Mouse (Mus musculus) kidney, postnatal 0 days (tissue): Measurements from ENCODE around the gene 1700092M07Rik. TPM values are rescaled to one million over a fixed set of nuclear protein-coding genes. Genes with fewer than 3 reads are reported as not detected.
A peak's percentile ranks its signal among the peaks of the same experiment; 100 is the strongest.

Experiments
- ATAC-seq: fragments of 200-750 bp; cut with Nextera tagmentation; replicated peaks from 2 replicates; pipeline ENCODE4 v1.8.0; 2017; ENCODE audit warnings: low read depth, moderate number of reproducible peaks, moderate TSS enrichment, moderate library complexity; ENCODE audit not compliant: low FRiP score
- DNase-seq: peaks from one replicate; pipeline ENCODE4 v3.0.0-alpha.2; 2016; ENCODE audit warnings: low spot score
- H3K27ac ChIP-seq: fragments of 300-500 bp; sonication (generic); 2 replicates; pipeline ENCODE4 v1.5.1; 2014; ENCODE audit warnings: mild to moderate bottlenecking
- H3K27me3 ChIP-seq: fragments of 300-500 bp; sonication (generic); 2 replicates; pipeline ENCODE4 v1.6.1; 2014; ENCODE audit warnings: low read length, mixed read lengths; ENCODE audit not compliant: insufficient read depth
- H3K36me3 ChIP-seq: fragments of 300-500 bp; sonication (generic); 2 replicates; pipeline ENCODE4 v1.6.1; 2014; ENCODE audit warnings: low read length, mixed read lengths; ENCODE audit not compliant: insufficient read depth
- H3K4me1 ChIP-seq: fragments of 300-500 bp; sonication (generic); replicated peaks from 2 replicates; pipeline ENCODE4 v1.6.1; 2014; ENCODE audit warnings: antibody characterized with exemption, low read length, mixed read lengths; ENCODE audit not compliant: insufficient read depth
- H3K4me2 ChIP-seq: fragments of 300-500 bp; sonication (generic); 2 replicates; pipeline ENCODE4 v1.6.1; 2014; ENCODE audit warnings: mild to moderate bottlenecking, low read length, moderate library complexity, mixed read lengths
- H3K4me3 ChIP-seq: fragments of 300-500 bp; sonication (generic); replicated peaks from 2 replicates; pipeline ENCODE4 v1.5.1; 2014; ENCODE audit warnings: low read depth, low read length
- H3K9ac ChIP-seq: fragments of 300-500 bp; sonication (generic); 2 replicates; pipeline ENCODE4 v1.6.1; 2014; ENCODE audit warnings: low read depth, low read length
- H3K9me3 ChIP-seq: fragments of 300-500 bp; sonication (generic); replicated peaks from 2 replicates; pipeline ENCODE4 v1.6.1; 2016; ENCODE audit warnings: low read length, inconsistent platforms, mixed read lengths
- CTCF ChIP-seq: IDR thresholded peaks from 2 replicates; pipeline ENCODE4 v1.5.1; 2016; ENCODE audit warnings: antibody characterized with exemption, low read depth, mild to moderate bottlenecking, moderate library complexity
- WGBS: fragments of 180-500 bp; shearing (Covaris S2); extraction: QIAGEN DNeasy Blood & Tissue Kit; methylation state at CpG from one replicate; pipeline ENCODE4 v1.1.7; 2014; 5-methylcytosine and 5-hydroxymethylcytosine counted together
- microRNA-seq: library from miRNA; unstranded; fragments of <30 nt; microRNA quantifications from one replicate; pipeline ENCODE4, GENCODE M21; 2016
- polyA plus RNA-seq: library from polyadenylated mRNA; unstranded; fragments of >200 nt; fragmentation: Nextera tagmentation; extraction: Ambion mirVana; gene quantifications from 2 replicates; pipeline ENCODE4 v1.2.1, GENCODE M21; 2015

The 1700092M07Rik gene
- polyA plus RNA-seq, 1 experiment from 2014 or later: 0.75 TPM

- Histone ChIP-seq H3K4me2 (peak within 1 kb of the TSS; percentile 93), H3K4me1 (peaks cover 14% of the 10 kb centered on the region; the same call in 1 of the 2 replicates), H3K9me3 (no peaks in the 10 kb centered on the region), H3K27me3 (no peaks in the 10 kb centered on the region), H3K9ac (peak within 1 kb of the TSS; percentile 94), H3K27ac (peak within 1 kb of the TSS; percentile 97), H3K36me3 (peaks cover 13% of the 10 kb centered on the region), H3K4me3 (peak within 1 kb of the TSS; percentile 73)
- WGBS: under 1% methylated on average over 65 of the region's 68 CpGs
- ATAC-seq: peak; percentile 86
- 0 out of 2 replicates have a peak, but pooled peaks have one; percentile 8 for TF ChIP-seq CTCF
- peak; percentile 96 for DNase-seq
Observed at GRCm38 (mm10) chr19:8774086-8774835, 33.7 kb downstream of the 1700092M07Rik start, which contains the start of gene Tmem179b. Tmem179b (minus strand) TSS chr19:8774467.

- no peak; the same call in 1 of the 2 replicates for ATAC-seq
- DNase-seq: peak; percentile 30
- TF ChIP-seq CTCF: no peak
- Histone ChIP-seq H3K27me3 (no peaks in the 10 kb centered on the region), H3K4me2 (peak overlapping the region; percentile 93), H3K9me3 (no peaks in the 10 kb centered on the region), H3K9ac (peak overlapping the region; percentile 94), H3K4me3 (peak overlapping the region; percentile 73), H3K4me1 (peaks cover 14% of the 10 kb centered on the region; the same call in 1 of the 2 replicates), H3K36me3 (peaks cover 11% of the 10 kb centered on the region), H3K27ac (peak overlapping the region; percentile 97)
- 2% methylated on average over 20 of the region's 20 CpGs for WGBS
Observed at GRCm38 (mm10) chr19:8774951-8775421, 34.5 kb downstream of the 1700092M07Rik start.

- Histone ChIP-seq H3K4me1 (no peaks in the 10 kb centered on the region; the same call in 1 of the 2 replicates), H3K9ac (peak within 1 kb of the TSS; percentile 66), H3K4me3 (peak within 1 kb of the TSS; percentile 72), H3K27ac (peak within 1 kb of the TSS; percentile 87), H3K27me3 (no peaks in the 10 kb centered on the region), H3K9me3 (no peaks in the 10 kb centered on the region), H3K36me3 (0 out of 2 replicates have a peak, but pooled peaks cover 6% of the 10 kb centered on the region), H3K4me2 (peak within 1 kb of the TSS; percentile 68)
- ATAC-seq (peak; percentile 99), DNase-seq (peak; percentile 98)
- TF ChIP-seq CTCF: peak; percentile 40; the same call in 1 of the 2 replicates
- WGBS: under 1% methylated on average over 32 of the region's 32 CpGs
Observed at GRCm38 (mm10) chr19:8786008-8786781, 45.7 kb downstream of the 1700092M07Rik start, which contains the start of gene Taf6l. Taf6l (minus strand) TSS chr19:8786417.

GRCm38 (mm10) chr19:8788521-8788920 is 48.0 kb downstream of the 1700092M07Rik start:
- Histone ChIP-seq H3K36me3 (peaks cover 5% of the 10 kb centered on the region; the same call in 1 of the 2 replicates), H3K4me2 (no peak overlapping the region), H3K27me3 (no peaks in the 10 kb centered on the region), H3K9me3 (no peaks in the 10 kb centered on the region), H3K27ac (no peak overlapping the region), H3K9ac (no peak overlapping the region), H3K4me1 (no peaks in the 10 kb centered on the region; the same call in 1 of the 2 replicates), H3K4me3 (no peak overlapping the region)
- ATAC-seq: no peak
- 34% methylated on average over 3 of the region's 3 CpGs for WGBS
- DNase-seq: no peak
- no peak for TF ChIP-seq CTCF

GRCm38 (mm10) chr19:8789171-8789570 is 48.7 kb downstream of the 1700092M07Rik start:
- Histone ChIP-seq H3K9ac (no peak overlapping the region), H3K4me3 (no peak overlapping the region), H3K27me3 (no peaks in the 10 kb centered on the region), H3K4me1 (no peaks in the 10 kb centered on the region; the same call in 1 of the 2 replicates), H3K27ac (no peak overlapping the region), H3K36me3 (peaks cover 12% of the 10 kb centered on the region), H3K9me3 (no peaks in the 10 kb centered on the region), H3K4me2 (no peak overlapping the region)
- no peak for ATAC-seq
- WGBS: 45% methylated on average over 1 of the region's 1 CpGs
- TF ChIP-seq CTCF: no peak
- DNase-seq: no peak

- WGBS: 73% methylated on average over 7 of the region's 7 CpGs
- no peak overlapping the region for H3K4me2 ChIP-seq
- no peak overlapping the region for H3K9ac ChIP-seq
- ATAC-seq (no peak), DNase-seq (no peak)
- no peaks in the 10 kb centered on the region for H3K9me3 ChIP-seq
- no peaks in the 10 kb centered on the region; the same call in 1 of the 2 replicates for H3K4me1 ChIP-seq
- no peak overlapping the region for H3K27ac ChIP-seq
- no peak overlapping the region for H3K4me3 ChIP-seq
- H3K36me3 ChIP-seq: peaks cover 21% of the 10 kb centered on the region
- TF ChIP-seq CTCF: no peak
- no peaks in the 10 kb centered on the region for H3K27me3 ChIP-seq
Observed at GRCm38 (mm10) chr19:8790171-8790570, 49.7 kb downstream of the 1700092M07Rik start.

Small RNA genes lying within 50 kb of the gene (microRNA-seq; reads per million reads assigned to microRNA genes)
- gene Mir6992: not detected

Other genes with a start within 250 kb of the 1700092M07Rik start
- 19.2 and 25.5 TPM in 2 replicates for gene Slc22a8, start 149.5 kb upstream of the 1700092M07Rik start, polyA plus RNA-seq
- 73.8 and 93.1 TPM in 2 replicates for gene Slc22a6, start 122.7 kb upstream of the 1700092M07Rik start, polyA plus RNA-seq
- 0.17 and 0.18 TPM in 2 replicates for gene Chrm1, start 76.9 kb upstream of the 1700092M07Rik start, polyA plus RNA-seq
- gene Slc3a2, start 17.3 kb upstream of the 1700092M07Rik start, polyA plus RNA-seq: 151 and 158 TPM in 2 replicates
- 71.3 and 77.7 TPM in 2 replicates for gene Wdr74, start 4.9 kb upstream of the 1700092M07Rik start, polyA plus RNA-seq
- gene Stx5a, start 695 bp downstream of the 1700092M07Rik start, polyA plus RNA-seq: 105 and 115 TPM in 2 replicates
- 114 and 123 TPM in 2 replicates for gene Nxf1, start 16.4 kb downstream of the 1700092M07Rik start, polyA plus RNA-seq
- 248 and 286 TPM in 2 replicates for gene Tmem223, start 30.3 kb downstream of the 1700092M07Rik start, polyA plus RNA-seq
- 103 and 113 TPM in 2 replicates for gene Tmem179b, start 33.7 kb downstream of the 1700092M07Rik start, polyA plus RNA-seq
- gene Taf6l, start 45.7 kb downstream of the 1700092M07Rik start, polyA plus RNA-seq: 28.4 and 28.6 TPM in 2 replicates
- gene Polr2g, start 57.9 kb downstream of the 1700092M07Rik start, polyA plus RNA-seq: 185 and 187 TPM in 2 replicates
- 3.6 TPM in 2 replicates for gene Zbtb3, start 61.8 kb downstream of the 1700092M07Rik start, polyA plus RNA-seq
- 32.2 and 35.9 TPM in 2 replicates for gene Ttc9c, start 78.6 kb downstream of the 1700092M07Rik start, polyA plus RNA-seq
- gene Hnrnpul2, start 79.3 kb downstream of the 1700092M07Rik start, polyA plus RNA-seq: 5.5 and 6.3 TPM in 2 replicates
- not detected in 2 replicates for gene AC129217.1, start 89.1 kb downstream of the 1700092M07Rik start, polyA plus RNA-seq
- gene Bscl2, start 96.7 kb downstream of the 1700092M07Rik start, polyA plus RNA-seq: 57.0 and 60.1 TPM in 2 replicates
- 1.5 and 1.6 TPM in 2 replicates for gene Gng3, start 98.5 kb downstream of the 1700092M07Rik start, polyA plus RNA-seq
- gene Lrrn4cl, start 110.0 kb downstream of the 1700092M07Rik start, polyA plus RNA-seq: 0.85 and 1.1 TPM in 2 replicates
- 195 and 206 TPM in 2 replicates for gene Ubxn1, start 130.8 kb downstream of the 1700092M07Rik start, polyA plus RNA-seq
- gene Uqcc3, start 140.2 kb downstream of the 1700092M07Rik start, polyA plus RNA-seq: 94.5 and 97.4 TPM in 2 replicates
- gene Lbhd1, start 143.0 kb downstream of the 1700092M07Rik start, polyA plus RNA-seq: 69.8 and 70.8 TPM in 2 replicates
- gene Gm49403, start 143.2 kb downstream of the 1700092M07Rik start, polyA plus RNA-seq: not detected in 2 replicates
- 69.0 and 76.7 TPM in 2 replicates for gene 1810009A15Rik, start 148.1 kb downstream of the 1700092M07Rik start, polyA plus RNA-seq
- gene Gm49416, start 148.2 kb downstream of the 1700092M07Rik start, polyA plus RNA-seq: not detected in 2 replicates
- 27.4 and 29.8 TPM in 2 replicates for gene Ints5, start 152.3 kb downstream of the 1700092M07Rik start, polyA plus RNA-seq
- 74.6 and 80.9 TPM in 2 replicates for gene Ganab, start 157.4 kb downstream of the 1700092M07Rik start, polyA plus RNA-seq
- 44.0 and 45.1 TPM in 2 replicates for gene B3gat3, start 179.7 kb downstream of the 1700092M07Rik start, polyA plus RNA-seq
- 5.7 and 6.0 TPM in 2 replicates for gene Rom1, start 188.6 kb downstream of the 1700092M07Rik start, polyA plus RNA-seq
- gene Eml3, start 188.8 kb downstream of the 1700092M07Rik start, polyA plus RNA-seq: 25.5 and 26.2 TPM in 2 replicates
- 103 and 116 TPM in 2 replicates for gene Mta2, start 201.2 kb downstream of the 1700092M07Rik start, polyA plus RNA-seq
- 19.9 and 22.3 TPM in 2 replicates for gene Tut1, start 213.1 kb downstream of the 1700092M07Rik start, polyA plus RNA-seq
- 328 and 354 TPM in 2 replicates for gene Eef1g, start 226.3 kb downstream of the 1700092M07Rik start, polyA plus RNA-seq
- 22.5 and 27.5 TPM in 2 replicates for gene Ahnak, start 248.6 kb downstream of the 1700092M07Rik start, polyA plus RNA-seq